Mouse (Mus musculus) CD4-positive, CD25-positive, alpha-beta regulatory T cell, adult 4 months (primary cell): ENCODE results near the gene Wdr45. TPM values are rescaled to one million over a fixed set of nuclear protein-coding genes. Genes with fewer than 3 reads are reported as not detected.
"Not testable (repeated sequence)": the region's sequence is repeated elsewhere in the genome, so short reads cannot be mapped to it uniquely, and the experiment has no call there.

Source experiments
- ATAC-seq: one replicate; pipeline ENCODE4 v1.8.0; 2017
- polyA plus RNA-seq, 2 experiments: library from polyadenylated mRNA; unstranded; fragments of 100-300 nt; shearing (Covaris generic); gene quantifications; one replicate each; pipeline ENCODE4 v1.2.1; 2017

Gene Wdr45
- polyA plus RNA-seq, result 10 to 100 TPM; 42.8 to 76.1 TPM

DNA sequence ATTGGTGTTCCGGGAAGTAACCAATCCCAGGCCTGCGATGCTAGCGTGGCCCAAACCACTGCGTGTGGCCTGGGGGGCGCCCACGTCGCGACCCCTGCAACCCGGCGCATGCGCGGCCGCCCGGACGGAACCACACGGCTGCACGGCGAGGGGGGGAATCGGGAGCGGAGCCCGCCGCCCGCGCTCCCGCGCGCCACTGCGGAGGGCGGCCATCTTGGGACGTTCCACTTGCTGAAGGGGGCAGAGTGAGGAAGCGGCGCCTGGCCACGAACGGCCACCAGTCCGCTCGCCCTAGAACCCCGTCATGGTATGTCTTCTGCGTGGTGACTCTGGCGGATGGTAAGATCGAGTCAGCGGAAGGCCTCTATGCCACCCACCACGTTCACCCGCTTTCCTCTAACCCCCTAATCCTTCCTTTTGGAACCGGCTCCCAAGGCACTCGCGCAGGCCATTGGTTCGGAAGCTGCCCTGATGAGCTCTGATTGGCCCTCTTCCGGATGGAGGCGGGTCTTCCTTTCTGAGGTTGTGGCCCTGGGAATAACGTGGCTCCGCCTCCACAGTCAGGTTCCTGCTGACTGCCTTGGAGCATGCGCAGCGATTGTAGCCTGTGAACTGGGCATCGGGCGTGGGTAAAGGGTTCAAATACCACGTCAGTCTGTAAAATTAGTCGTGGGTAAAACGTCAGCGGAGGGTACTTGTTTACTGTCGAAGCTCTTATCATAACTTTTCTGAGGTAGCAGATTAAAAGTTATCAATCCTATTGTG, at the start of gene Wdr45:
Gene Wdr45, plus strand, starts transcription at position 199 of the 765 bp plus-strand sequence.
- ATAC-seq, result peak; percentile 95

- no peak for ATAC-seq
These were observed 49.3 kb upstream of the Wdr45 start for GRCm38 (mm10) chrX:7664791-7665190.

- no peak for ATAC-seq
These were observed 48.2 kb upstream of the Wdr45 start for GRCm38 (mm10) chrX:7665739-7666502.

DNA sequence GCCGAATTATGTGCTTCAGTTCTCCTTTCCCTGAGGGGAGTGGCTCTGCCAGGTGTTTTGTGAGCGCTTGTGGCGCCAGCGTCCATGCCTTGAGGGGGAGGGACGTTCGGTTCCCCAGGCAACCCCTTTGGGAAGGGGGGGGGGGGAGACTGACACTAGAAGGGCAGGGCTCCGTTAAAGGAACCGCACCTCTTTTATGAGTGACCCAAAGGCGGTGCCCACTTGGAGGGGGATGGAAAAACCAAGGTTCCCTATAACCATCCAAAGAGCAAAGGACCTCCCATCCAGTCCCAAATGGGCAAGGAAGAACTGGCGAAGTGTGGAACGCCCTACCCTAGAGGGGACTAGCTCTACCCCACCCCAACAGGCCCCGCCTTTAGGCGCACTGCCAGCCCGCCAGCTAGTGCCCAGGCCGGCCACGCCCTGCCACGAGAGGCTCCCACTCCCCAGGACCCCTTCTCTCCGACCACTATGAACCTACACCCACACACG, 43.7 kb upstream of the Wdr45 start:
- ATAC-seq, result peak; percentile 44

DNA sequence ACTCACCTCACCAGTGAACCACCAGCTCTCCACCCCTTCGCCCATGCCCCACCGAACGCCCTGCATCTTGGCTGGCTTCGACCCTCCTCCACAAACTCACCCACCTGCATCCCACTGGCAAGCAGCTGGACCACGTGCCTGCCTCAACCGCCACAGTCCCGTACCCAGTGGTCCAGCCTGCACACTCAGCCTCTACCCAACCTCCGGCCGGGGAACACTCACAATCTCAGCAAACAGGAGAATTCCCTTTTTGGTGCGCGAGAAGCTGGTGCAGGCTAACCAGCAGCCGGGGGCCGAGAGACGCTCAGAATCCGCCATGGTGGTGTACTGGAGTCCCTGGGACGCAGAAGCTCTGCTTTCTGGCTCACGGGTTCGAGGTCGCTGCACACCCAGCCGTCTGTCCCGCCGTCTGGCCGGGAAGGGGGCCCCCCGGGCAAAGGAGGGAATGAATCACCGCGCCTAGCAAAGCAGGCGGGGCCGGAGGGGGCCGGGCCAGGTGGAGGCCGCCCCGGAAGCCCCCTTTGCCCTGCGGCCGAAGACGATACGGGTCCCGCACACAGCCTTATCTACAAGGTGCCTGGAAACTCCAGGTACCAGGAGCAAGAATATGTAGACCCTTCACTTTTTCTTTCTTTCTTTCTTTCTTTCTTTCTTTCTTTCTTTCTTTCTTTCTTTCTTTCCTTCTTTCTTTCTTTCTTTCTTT, 43.1 kb upstream of the Wdr45 start, which contains the start of gene Plp2:
Gene Plp2, minus strand, starts transcription at position 470 of the 703 bp plus-strand sequence.
- peak; percentile 27 for ATAC-seq

GRCm38 (mm10) chrX:7672739-7673138, 41.4 kb upstream of the Wdr45 start:
- ATAC-seq, result no peak

DNA sequence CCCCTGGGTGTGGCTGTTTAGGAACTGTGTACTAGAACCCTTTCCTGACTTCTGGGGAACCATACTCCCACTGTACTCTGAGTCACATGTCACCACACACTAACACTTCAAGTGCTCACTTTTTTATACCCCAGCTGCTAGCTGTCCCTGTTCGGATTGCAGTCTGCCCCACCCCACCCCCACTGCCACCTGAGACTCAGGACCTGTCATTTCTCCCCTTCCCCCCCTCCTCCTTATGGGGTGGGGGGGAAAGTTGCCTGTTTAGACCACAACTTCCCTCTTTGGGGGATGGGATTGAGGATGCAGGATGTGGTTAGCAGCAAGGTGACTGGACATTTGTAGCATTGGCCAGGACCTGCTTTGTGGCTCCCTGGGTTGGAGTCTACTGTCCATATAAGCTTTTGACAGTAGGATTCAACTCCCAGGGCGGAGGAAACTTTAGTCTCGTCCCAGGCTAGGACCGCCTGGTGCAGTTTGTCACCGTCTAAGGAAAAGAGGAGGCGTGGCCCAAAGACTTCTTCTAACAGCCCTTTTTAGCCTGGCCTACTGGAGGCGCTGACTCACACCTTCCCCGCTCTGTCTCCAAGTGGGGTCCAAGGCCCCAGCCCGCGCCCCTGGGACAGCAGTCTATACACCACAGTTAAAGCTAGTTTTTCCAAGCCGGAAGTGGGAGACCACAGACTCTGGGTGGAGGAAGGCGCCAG, 40.4 kb upstream of the Wdr45 start:
- ATAC-seq, result peak; percentile 40

GRCm38 (mm10) chrX:7674284-7675000, 39.7 kb upstream of the Wdr45 start:
- ATAC-seq, result peak; percentile 28

DNA sequence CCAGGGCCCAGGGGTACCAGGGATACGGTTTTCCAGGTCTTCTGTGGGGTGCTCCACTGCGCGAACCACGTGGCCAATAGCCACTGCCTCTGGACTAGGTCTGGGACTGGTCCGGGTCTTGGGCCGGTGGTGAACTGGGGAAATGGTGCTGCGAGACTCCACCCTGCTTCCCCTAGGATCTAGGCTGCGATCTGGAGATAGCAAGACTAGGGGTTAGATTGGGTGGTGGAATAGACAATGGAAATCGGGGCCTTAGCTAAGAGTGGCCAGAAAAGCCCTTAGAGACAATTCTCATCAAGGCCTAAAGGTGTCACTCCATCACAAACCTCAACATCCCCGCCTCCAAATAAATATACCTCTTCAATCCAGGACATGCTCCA, 39.1 kb upstream of the Wdr45 start:
- ATAC-seq, result no peak

DNA sequence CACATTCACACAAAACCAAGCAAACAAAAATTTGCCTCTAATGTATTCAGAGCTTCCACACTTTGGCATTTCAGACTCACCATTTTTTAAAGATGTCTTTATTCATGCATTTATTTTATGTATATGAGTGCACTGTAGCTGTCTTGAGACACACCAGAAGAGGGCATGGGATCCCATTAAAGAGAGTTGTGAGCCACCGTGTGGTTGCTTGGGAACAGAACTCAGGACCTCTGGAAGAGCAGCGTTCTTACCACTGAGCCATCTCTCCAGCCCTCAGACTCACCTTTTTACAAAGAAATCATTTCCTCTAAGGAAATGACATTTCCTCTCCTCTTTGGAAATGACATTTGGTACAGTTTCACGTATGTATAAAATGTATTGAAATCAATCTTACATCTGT, 35.1 kb upstream of the Wdr45 start:
- ATAC-seq, result no peak

GRCm38 (mm10) chrX:7679405-7680056, 34.6 kb upstream of the Wdr45 start:
- ATAC-seq, result peak; percentile 96

GRCm38 (mm10) chrX:7680057-7680412, 34.1 kb upstream of the Wdr45 start:
- no peak for ATAC-seq

DNA sequence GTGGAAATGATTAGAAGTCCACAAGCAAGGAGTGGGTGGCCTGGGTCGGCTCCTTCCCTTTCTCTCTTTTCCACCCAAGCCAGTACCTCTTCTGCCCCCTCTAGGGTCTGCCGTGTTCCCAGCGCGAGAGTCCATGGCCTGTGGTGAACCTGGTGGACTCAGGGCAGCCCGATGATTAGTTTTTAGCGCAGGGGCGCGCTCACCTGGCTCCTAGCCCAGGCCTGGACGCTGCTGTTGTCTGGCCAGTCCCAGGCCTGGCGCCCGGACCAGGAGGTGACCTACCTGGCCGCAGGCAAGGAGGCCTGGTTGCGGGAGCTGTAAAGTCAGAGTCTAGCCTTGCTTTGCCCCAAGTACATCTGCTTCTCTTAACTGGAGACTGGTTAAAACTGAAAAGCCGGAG, 33.3 kb upstream of the Wdr45 start, which contains the start of gene Magix:
Gene Magix, minus strand, starts transcription at position 388 of the 400 bp plus-strand sequence.
- ATAC-seq, result no peak

DNA sequence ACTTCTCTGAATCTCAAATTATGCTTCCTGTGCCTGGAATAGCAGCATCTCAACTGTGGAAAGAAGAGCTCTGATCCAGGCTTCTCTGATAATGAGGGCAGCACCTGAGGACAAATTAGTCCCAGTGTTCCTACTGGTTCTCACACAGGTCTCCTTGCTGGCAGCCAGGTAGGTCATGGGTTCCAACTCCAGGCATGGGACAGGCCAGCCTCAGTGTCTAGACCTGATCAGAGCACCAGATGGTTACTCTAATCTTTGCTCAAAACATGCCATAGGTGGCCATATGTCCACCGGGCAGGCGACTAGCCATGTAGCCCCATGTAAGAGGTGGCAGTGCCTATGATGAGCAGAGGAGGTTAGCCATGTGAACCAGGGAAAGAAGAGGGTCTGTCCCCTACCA, 25.8 kb upstream of the Wdr45 start:
- ATAC-seq, result no peak

GRCm38 (mm10) chrX:7690486-7690885, 23.6 kb upstream of the Wdr45 start:
- no peak for ATAC-seq

DNA sequence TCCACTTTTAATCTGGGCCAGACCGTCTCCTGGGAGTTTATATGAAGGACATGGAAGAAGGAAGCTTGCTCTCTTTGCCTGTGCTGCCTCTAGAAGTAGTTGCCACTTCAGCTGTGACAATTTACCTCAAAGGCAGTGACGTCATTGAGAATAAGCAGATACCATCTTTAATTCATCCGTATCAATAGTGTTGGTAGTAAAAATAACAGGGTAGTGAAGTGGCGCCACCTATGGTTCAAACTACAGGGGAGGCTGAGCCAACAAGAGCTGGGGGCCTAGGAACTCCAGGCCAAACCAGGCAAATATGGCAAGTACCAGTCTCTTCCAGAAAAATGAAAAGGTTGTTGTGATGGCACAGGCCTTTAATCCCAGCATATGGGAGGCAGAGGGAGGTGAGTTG, 21.3 kb upstream of the Wdr45 start:
- ATAC-seq, result peak; percentile 65

GRCm38 (mm10) chrX:7696520-7696919, 17.6 kb upstream of the Wdr45 start:
- ATAC-seq, result no peak

DNA sequence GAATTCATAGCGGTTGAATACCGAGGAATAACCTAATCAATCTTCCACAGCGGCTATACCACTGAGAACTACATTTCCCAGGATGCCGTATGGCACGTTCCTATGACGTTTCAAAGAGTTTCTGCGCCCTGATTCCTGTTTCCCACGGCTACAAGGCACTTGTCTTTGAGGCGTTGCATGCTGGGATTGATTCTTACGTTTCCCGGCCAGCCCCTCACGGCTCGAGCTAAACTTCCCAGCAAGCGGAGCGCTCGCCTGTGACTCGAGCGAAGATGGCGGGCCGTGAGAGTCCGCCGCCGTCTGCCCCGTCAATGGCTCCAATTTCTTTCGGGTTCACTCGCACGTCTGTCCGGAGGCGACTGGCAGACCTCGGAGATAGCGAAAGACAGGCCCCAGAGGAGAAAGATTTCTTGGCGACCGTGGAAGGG, 17.2 kb upstream of the Wdr45 start, which contains the start of gene Gpkow:
Gene Gpkow, plus strand, starts transcription at position 178 of the 428 bp plus-strand sequence.
- ATAC-seq, result peak; percentile 96

DNA sequence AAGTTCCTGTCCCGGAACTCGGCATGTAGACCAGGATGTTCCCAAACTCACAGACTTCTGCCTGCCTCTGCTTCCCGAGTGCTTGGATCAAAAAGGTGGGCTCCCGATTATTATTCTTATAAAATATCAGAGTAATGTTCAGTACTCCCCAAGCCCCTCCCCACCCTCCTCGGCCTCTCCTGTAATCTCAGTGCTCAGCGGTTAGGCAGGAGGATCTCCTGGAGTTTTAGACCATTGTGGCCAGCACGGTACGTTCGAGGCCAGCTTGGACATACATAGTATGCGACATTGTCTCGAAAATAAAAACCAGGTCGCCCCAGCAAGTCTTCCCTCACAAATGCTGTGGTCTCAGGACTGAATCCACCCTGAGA, 384 bp upstream of the Wdr45 start:
- ATAC-seq, result peak; percentile 6

GRCm38 (mm10) chrX:7716058-7716457, 1.9 kb downstream of the Wdr45 start:
- not testable (repeated sequence) for ATAC-seq
